Mouse (Mus musculus): ENCODE results near the gene Desi1. TPM values are rescaled to one million over a fixed set of nuclear protein-coding genes. Genes with fewer than 3 reads are reported as not detected.

Desi1 gene
- 1 to 10 TPM in 24 of 26 experiments, under 1 TPM in 2; 0.75 to 9.7 (median 4.3) TPM for total RNA-seq (2018; cell fraction: chromatin; rRNA removed)
- total RNA-seq (2018; cell fraction: cytosol; rRNA removed), result 10 to 100 TPM; 15.0 to 22.1 (median 17.8) TPM
- total RNA-seq (2018; cell fraction: nucleus; rRNA removed), result 10 to 100 TPM in 7 of 26 experiments, 1 to 10 TPM in 19; 3.8 to 16.2 (median 6.8) TPM
- 15.4 to 32.2 TPM (median 24.8 TPM) in 3 replicates for polyA plus RNA-seq (2018)

DNA sequence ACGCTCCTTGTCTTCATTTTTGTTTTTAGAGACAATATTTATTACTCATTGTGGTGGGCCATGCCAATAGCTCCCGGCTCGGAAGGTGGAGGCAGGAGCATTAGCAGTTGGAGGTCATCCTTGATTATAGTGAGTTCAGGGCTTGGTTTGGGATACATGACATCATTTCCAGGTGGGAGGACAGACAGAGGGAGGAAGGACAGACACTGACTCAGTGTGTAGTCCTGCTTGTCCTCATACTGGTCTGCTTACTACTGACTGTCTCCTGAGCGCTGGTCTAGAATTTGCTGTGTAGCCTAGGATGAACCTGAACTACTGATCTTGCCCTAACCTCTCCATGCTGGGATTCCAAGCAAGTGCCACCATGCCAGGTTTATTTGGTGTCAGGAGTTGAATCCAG lies at the start of gene Desi1:
Desi1 (minus strand) TSS at position 101 of the 400 bp plus-strand sequence.
- Histone ChIP-seq H3K4me3 (ENCODE audit: inconsistent target) (no peak within 1 kb of the TSS), H3K36me3 (ENCODE audit: inconsistent target) (peaks cover 8% of the 10 kb centered on the region; the same call in 1 of the 2 replicates), H3K79me2 (ENCODE audit: inconsistent target) (no peaks in the 10 kb centered on the region), H3K27ac (no peak within 1 kb of the TSS)
- WGBS (ENCODE audit: missing documents), result 99% methylated on average over 4 of the region's 4 CpGs

DNA sequence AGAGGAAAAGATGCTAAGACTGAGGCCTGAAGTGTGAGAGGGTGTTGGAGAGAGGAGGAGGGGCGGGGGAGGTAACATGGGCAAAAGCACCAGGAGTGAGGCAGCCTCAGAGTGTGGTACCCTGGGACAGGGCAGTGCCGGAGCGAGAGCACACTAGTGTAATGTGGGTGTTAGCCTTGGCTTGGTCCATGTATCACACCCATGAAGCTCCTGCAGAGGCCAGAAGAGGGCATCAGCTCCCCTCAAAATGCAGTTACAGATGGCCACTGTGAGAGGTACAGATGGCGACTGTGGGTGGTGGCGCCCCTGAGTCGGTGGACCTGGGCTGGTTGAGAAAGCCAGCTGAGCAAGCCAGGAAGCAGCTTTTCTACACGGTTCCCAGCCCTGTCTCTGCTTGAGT lies 47.5 kb upstream of the Desi1 start:
- WGBS (ENCODE audit: missing documents), result 25% methylated on average over 7 of the region's 7 CpGs
- H3K4me3 ChIP-seq (ENCODE audit: inconsistent target), result no peak overlapping the region
- H3K79me2 ChIP-seq (ENCODE audit: inconsistent target), result no peaks in the 10 kb centered on the region
- no peaks in the 10 kb centered on the region for H3K36me3 ChIP-seq (ENCODE audit: inconsistent target)
- H3K27ac ChIP-seq, result no peak overlapping the region

DNA sequence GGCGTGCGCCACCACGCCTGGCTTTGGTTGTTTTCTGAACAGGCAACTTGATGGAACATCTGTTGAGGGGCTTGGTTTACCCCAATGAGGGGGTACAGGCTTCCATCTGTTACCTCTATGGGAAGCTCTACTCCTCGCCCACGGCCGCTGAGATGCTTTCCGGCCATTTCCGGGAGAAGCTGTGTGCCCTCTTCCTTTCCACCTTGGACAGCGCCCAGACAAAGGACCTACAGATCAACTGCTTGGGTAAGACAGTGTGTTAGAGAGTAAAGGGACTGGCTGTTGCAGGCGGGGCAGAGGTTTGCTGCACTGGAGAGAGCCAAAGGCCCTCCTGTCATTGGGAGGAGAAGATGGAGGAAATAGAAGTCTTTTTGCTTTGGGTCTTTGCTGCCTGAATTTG lies 46.2 kb upstream of the Desi1 start:
- Histone ChIP-seq H3K4me3 (ENCODE audit: inconsistent target) (no peak overlapping the region), H3K36me3 (ENCODE audit: inconsistent target) (no peaks in the 10 kb centered on the region), H3K27ac (no peak overlapping the region), H3K79me2 (ENCODE audit: inconsistent target) (no peaks in the 10 kb centered on the region)
- 68% methylated on average over 8 of the region's 10 CpGs for WGBS (ENCODE audit: missing documents)

DNA sequence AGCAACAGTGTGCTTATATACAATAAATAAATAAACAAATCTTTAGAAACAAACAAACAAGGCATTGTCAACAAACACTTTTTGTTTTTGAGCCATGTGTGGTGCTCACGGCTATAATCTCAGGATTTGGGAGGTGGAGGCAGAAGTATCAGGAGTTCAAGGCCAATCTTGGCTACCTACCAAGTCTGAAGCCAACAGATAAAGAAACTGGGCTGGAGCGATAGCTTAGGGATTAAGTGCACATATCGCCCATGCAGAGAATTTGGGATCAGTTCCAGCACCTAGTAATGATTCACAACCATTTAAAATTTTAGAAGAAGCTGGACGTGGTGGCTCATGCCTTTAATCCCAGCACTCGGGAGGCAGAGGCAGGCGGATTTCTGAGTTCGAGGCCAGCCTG lies 39.8 kb upstream of the Desi1 start:
- no peaks in the 10 kb centered on the region for H3K36me3 ChIP-seq (ENCODE audit: inconsistent target)
- H3K4me3 ChIP-seq (ENCODE audit: inconsistent target), result no peak overlapping the region
- no peaks in the 10 kb centered on the region for H3K79me2 ChIP-seq (ENCODE audit: inconsistent target)
- no peak overlapping the region for H3K27ac ChIP-seq
- 96% methylated on average over 5 of the region's 7 CpGs for WGBS (ENCODE audit: missing documents)

DNA sequence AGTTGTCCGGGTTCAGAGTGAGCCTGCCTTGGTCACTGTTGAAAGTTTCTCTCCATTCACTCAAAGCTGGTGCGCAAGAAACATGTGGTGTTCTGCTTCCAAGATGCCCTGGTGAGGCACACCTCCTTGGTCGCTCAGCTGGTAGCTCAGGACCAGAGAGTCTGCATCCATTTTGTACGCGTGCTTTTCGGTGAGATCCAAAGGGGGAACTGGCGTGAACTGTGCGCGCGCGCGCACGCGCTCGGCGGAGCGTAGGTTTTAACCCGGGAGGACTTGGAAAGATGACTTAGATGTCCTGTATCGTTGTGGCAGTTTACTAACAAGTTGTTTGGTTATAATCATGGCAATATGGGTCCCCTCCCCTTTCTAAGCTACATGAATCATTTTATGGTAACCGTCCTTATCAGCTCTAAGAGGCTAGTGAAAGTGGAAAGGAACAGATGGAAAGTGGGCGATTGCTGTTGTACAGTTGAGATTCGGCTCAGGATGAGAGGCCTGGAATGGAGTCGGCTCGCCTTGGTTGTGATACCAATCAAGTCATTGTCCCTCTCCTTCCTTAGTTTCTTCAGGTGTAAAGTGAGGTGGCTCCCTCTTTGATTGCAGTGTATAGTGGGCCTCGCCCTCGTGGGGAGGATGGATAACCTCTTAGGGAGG lies 38.3 kb upstream of the Desi1 start:
- Histone ChIP-seq H3K36me3 (ENCODE audit: inconsistent target) (no peaks in the 10 kb centered on the region), H3K4me3 (ENCODE audit: inconsistent target) (no peak overlapping the region)
- WGBS (ENCODE audit: missing documents), result 91% methylated on average over 24 of the region's 26 CpGs

DNA sequence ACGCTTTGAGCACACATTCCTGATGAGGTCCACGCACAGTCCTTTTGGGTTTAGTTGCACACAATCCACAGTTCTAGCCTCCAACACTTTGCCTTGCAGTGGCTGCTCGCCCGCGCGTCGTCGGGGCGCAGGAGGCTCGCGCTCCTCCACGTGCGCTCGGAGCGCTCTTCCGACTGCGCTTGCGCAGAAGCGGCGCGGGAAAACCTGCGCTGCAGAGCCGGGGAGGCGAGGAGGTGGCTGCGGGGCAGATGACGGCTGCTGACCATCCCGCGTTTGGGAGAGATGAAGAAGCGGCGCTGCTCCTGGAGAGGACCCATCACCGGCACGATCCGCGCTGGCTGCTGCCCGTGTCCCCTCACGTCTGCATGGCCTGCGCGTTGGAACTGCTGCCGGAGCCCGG lies 36.2 kb upstream of the Desi1 start, which contains the start of gene Mei1:
Mei1 (plus strand) TSS at position 99 of the 400 bp plus-strand sequence.
- Histone ChIP-seq H3K4me3 (ENCODE audit: inconsistent target) (no peak within 1 kb of the TSS), H3K79me2 (ENCODE audit: inconsistent target) (no peaks in the 10 kb centered on the region), H3K27ac (no peak within 1 kb of the TSS), H3K36me3 (ENCODE audit: inconsistent target) (no peaks in the 10 kb centered on the region)
- 39% methylated on average over 39 of the region's 40 CpGs for WGBS (ENCODE audit: missing documents)

More for the DNA sequence above, 38.3 kb upstream of the Desi1 start:
- Histone ChIP-seq H3K79me2 (ENCODE audit: inconsistent target) (no peaks in the 10 kb centered on the region), H3K27ac (no peak overlapping the region)

- WGBS (ENCODE audit: missing documents), result 22% methylated on average over 7 of the region's 7 CpGs
- Histone ChIP-seq H3K27ac (no peak overlapping the region), H3K36me3 (ENCODE audit: inconsistent target) (no peaks in the 10 kb centered on the region), H3K4me3 (ENCODE audit: inconsistent target) (no peak overlapping the region), H3K79me2 (ENCODE audit: inconsistent target) (no peaks in the 10 kb centered on the region)
Observed at GRCm38 (mm10) chr15:82065511-82065910, 31.8 kb upstream of the Desi1 start.

GRCm38 (mm10) chr15:82063909-82064308 lies 30.2 kb upstream of the Desi1 start:
- 72% methylated on average over 14 of the region's 14 CpGs for WGBS (ENCODE audit: missing documents)
- H3K4me3 ChIP-seq (ENCODE audit: inconsistent target), result no peak overlapping the region
- no peaks in the 10 kb centered on the region for H3K36me3 ChIP-seq (ENCODE audit: inconsistent target)
- H3K79me2 ChIP-seq (ENCODE audit: inconsistent target), result no peaks in the 10 kb centered on the region
- no peak overlapping the region for H3K27ac ChIP-seq

- Histone ChIP-seq H3K79me2 (ENCODE audit: inconsistent target) (no peaks in the 10 kb centered on the region), H3K4me3 (ENCODE audit: inconsistent target) (no peak within 1 kb of the TSS), H3K36me3 (ENCODE audit: inconsistent target) (no peaks in the 10 kb centered on the region), H3K27ac (no peak within 1 kb of the TSS)
- WGBS (ENCODE audit: missing documents), result 100% methylated on average over 1 of the region's 1 CpGs
Observed at GRCm38 (mm10) chr15:82058719-82059201, 25.1 kb upstream of the Desi1 start, which contains the start of gene 4930407I10Rik. Gene 4930407I10Rik, plus strand, starts transcription at chr15:82059151.

DNA sequence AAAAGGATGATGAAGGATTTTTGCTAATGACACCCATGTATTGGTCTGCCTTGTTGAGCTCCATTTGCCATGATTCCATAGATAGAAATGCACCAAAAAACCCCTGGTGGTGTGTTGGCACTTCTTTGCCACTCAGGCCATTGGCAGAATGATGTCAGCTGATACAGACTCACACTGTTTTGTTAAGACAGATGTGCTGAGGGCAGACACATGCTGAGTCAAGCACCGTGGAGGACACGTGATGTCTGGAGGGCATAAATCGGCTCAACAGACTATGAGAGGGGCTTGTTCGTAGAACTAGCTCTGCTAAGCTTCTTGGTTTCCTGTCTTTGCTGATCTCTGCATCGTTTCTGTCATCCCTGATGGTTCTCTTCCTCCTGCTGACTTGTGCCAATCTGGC lies 18.9 kb upstream of the Desi1 start:
- no peaks in the 10 kb centered on the region for H3K79me2 ChIP-seq (ENCODE audit: inconsistent target)
- H3K27ac ChIP-seq, result no peak overlapping the region
- H3K36me3 ChIP-seq (ENCODE audit: inconsistent target), result no peaks in the 10 kb centered on the region
- no peak overlapping the region for H3K4me3 ChIP-seq (ENCODE audit: inconsistent target)
- 67% methylated on average over 5 of the region's 5 CpGs for WGBS (ENCODE audit: missing documents)

- H3K79me2 ChIP-seq (ENCODE audit: inconsistent target), result peaks cover 48% of the 10 kb centered on the region
- peak within 1 kb of the TSS; percentile 93 for H3K4me3 ChIP-seq (ENCODE audit: inconsistent target)
- peak within 1 kb of the TSS; percentile 33; the same call in 1 of the 2 replicates for H3K27ac ChIP-seq
- under 1% methylated on average over 70 of the region's 74 CpGs for WGBS (ENCODE audit: missing documents)
- H3K36me3 ChIP-seq (ENCODE audit: inconsistent target), result peaks cover 4% of the 10 kb centered on the region; the same call in 1 of the 2 replicates
Observed at GRCm38 (mm10) chr15:82047080-82047883, 13.6 kb upstream of the Desi1 start, which contains the start of gene Snu13. Gene Snu13, minus strand, starts transcription at chr15:82047598.

- Histone ChIP-seq H3K27ac (peak overlapping the region; percentile 33; the same call in 1 of the 2 replicates), H3K36me3 (ENCODE audit: inconsistent target) (peaks cover 4% of the 10 kb centered on the region; the same call in 1 of the 2 replicates), H3K4me3 (ENCODE audit: inconsistent target) (peak overlapping the region; percentile 93), H3K79me2 (ENCODE audit: inconsistent target) (peaks cover 49% of the 10 kb centered on the region)
- WGBS (ENCODE audit: missing documents), result 1% methylated on average over 26 of the region's 26 CpGs
Observed at GRCm38 (mm10) chr15:82046246-82046891, 12.7 kb upstream of the Desi1 start.

GRCm38 (mm10) chr15:82044166-82044784 lies 10.6 kb upstream of the Desi1 start:
- Histone ChIP-seq H3K27ac (no peak overlapping the region), H3K36me3 (ENCODE audit: inconsistent target) (peaks cover 10% of the 10 kb centered on the region; the same call in 1 of the 2 replicates), H3K4me3 (ENCODE audit: inconsistent target) (no peak overlapping the region), H3K79me2 (ENCODE audit: inconsistent target) (peaks cover 49% of the 10 kb centered on the region)
- WGBS (ENCODE audit: missing documents), result 91% methylated on average over 7 of the region's 7 CpGs

- peaks cover 35% of the 10 kb centered on the region for H3K79me2 ChIP-seq (ENCODE audit: inconsistent target)
- 94% methylated on average over 1 of the region's 1 CpGs for WGBS (ENCODE audit: missing documents)
- no peak overlapping the region for H3K27ac ChIP-seq
- no peak overlapping the region for H3K4me3 ChIP-seq (ENCODE audit: inconsistent target)
- H3K36me3 ChIP-seq (ENCODE audit: inconsistent target), result peaks cover 14% of the 10 kb centered on the region; the same call in 1 of the 2 replicates
Observed at GRCm38 (mm10) chr15:82040650-82041049, 7.0 kb upstream of the Desi1 start.

All from macrophage (primary cell).